Mouse (Mus musculus): ENCODE results near the gene Rgs2.

GRCm38 (mm10) chr1:143982085-143982764, 21.7 kb downstream of the Rgs2 start:
- TF ChIP-seq POLR2A (IDR thresholded peaks at IDR 0.05; ENCODE audit: low read depth, low read length) = no peak
- no peak for TF ChIP-seq CTCF (conservative IDR thresholded peaks at IDR 0.05; ENCODE audit: insufficient read depth, insufficient read length, low read depth, low read length)

Measured in kidney, adult 2 months (tissue).